Mouse (Mus musculus) lung, postnatal 0 days (tissue): ENCODE measurements at regions not wholly inside any gene's neighbourhood (a gene's known extent, or its start where the extent isn't known, plus 50 kb on each side); places are given as distances from the start of the nearest gene placed in this dataset.

ENCODE experiments used
- ATAC-seq: fragments of 200-750 bp; cut with Nextera tagmentation; 2 replicates; pipeline ENCODE4 v1.8.0; 2017; ENCODE audit warnings: moderate library complexity
- DNase-seq: peaks from one replicate; pipeline ENCODE4 v3.0.0-alpha.2; 2016; ENCODE audit warnings: low spot score
- H3K27ac ChIP-seq: fragments of 300-500 bp; sonication (generic); 2 replicates; pipeline ENCODE4 v1.5.1; 2014; ENCODE audit warnings: antibody characterized with exemption, mild to moderate bottlenecking, low read length, mixed read lengths
- H3K27me3 ChIP-seq: fragments of 300-500 bp; sonication (generic); replicated peaks from 2 replicates; pipeline ENCODE4 v1.6.1; 2014; ENCODE audit warnings: low read length, mixed read lengths; ENCODE audit not compliant: insufficient read depth
- H3K36me3 ChIP-seq: fragments of 300-500 bp; sonication (generic); 2 replicates; pipeline ENCODE4 v1.6.1; 2014; ENCODE audit warnings: low read length, mixed read lengths; ENCODE audit not compliant: insufficient read depth
- H3K4me1 ChIP-seq: fragments of 300-500 bp; sonication (generic); 2 replicates; pipeline ENCODE4 v1.6.1; 2014; ENCODE audit warnings: antibody characterized with exemption, low read depth, low read length, mixed read lengths; ENCODE audit not compliant: insufficient read depth
- H3K4me2 ChIP-seq: fragments of 300-500 bp; sonication (generic); replicated peaks from 2 replicates; pipeline ENCODE4 v1.6.1; 2014; ENCODE audit warnings: low read depth, mild to moderate bottlenecking, low read length, moderate library complexity, mixed read lengths
- H3K4me3 ChIP-seq: fragments of 300-500 bp; sonication (generic); 2 replicates; pipeline ENCODE4 v1.5.1; 2014; ENCODE audit warnings: low read depth, low read length
- H3K9ac ChIP-seq: fragments of 300-500 bp; sonication (generic); replicated peaks from 2 replicates; pipeline ENCODE4 v1.6.1; 2014; ENCODE audit warnings: low read depth, mild to moderate bottlenecking
- H3K9me3 ChIP-seq: fragments of 300-500 bp; sonication (generic); 2 replicates; pipeline ENCODE4 v1.6.1; 2016; ENCODE audit warnings: low read length, mixed read lengths
- CTCF ChIP-seq: IDR thresholded peaks from 2 replicates; pipeline ENCODE4 v1.5.1; 2016; ENCODE audit warnings: antibody characterized with exemption, mild to moderate bottlenecking
- EP300 ChIP-seq: IDR thresholded peaks from 2 replicates; pipeline ENCODE4 v1.6.1; 2016; ENCODE audit warnings: antibody characterized with exemption, mild to moderate bottlenecking, control low read depth
- WGBS: fragments of 180-500 bp; shearing (Covaris S2); extraction: QIAGEN DNeasy Blood & Tissue Kit; methylation state at CpG from one replicate; pipeline ENCODE4 v1.1.7; 2014; 5-methylcytosine and 5-hydroxymethylcytosine counted together

DNA sequence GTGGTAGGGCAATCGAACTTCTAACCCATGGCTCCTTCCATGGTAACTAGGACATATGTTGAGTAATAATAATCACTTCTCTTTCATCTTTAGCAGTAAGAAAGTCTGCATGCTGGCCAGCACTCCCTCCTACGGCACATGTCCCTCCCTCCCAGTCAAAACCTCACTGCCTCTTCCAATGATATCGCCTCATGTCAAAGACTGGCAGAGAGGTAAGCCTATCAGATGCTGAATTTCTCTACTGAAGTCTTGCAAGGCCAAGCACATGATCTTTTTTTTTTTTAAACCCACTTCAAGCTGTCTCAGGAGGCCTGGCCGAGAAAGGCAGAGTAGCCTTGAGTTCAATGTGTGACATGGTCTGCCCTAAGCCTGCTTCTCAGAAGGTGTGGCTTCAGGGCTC is 115.5 kb downstream of the Cartpt start:
- DNase-seq: no peak
- no peak overlapping the region for H3K4me3 ChIP-seq
- H3K9ac ChIP-seq: no peak overlapping the region
- ATAC-seq: no peak
- H3K27ac ChIP-seq: no peak overlapping the region
- no peaks in the 10 kb centered on the region for H3K4me1 ChIP-seq
- 78% methylated on average over 4 of the region's 4 CpGs for WGBS
- no peaks in the 10 kb centered on the region for H3K36me3 ChIP-seq
- TF ChIP-seq EP300 (no peak), CTCF (no peak)
- no peak overlapping the region for H3K4me2 ChIP-seq
- H3K27me3 ChIP-seq: no peaks in the 10 kb centered on the region
- no peaks in the 10 kb centered on the region for H3K9me3 ChIP-seq

DNA sequence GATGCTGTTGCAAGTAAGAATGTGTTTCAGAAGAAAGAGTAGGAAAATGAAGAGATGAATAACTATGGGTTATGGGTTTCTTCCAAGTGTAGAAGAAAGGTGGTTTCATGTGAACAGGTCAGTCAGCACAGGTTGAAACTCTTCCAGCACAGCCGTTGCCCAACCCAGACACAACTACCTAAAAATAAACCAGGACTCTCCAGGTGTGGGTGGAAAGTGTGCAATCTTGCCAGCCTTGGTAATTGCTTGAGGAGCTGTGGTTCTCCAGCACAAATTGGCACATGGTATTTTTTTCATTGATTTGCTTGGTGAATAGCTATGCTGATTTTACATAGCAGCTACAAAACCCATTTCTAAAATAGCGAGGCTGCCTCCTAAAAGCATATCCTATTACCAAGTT is 116.6 kb downstream of the Cartpt start:
- H3K4me2 ChIP-seq: no peak overlapping the region
- DNase-seq: no peak
- no peak overlapping the region for H3K27ac ChIP-seq
- no peak overlapping the region for H3K9ac ChIP-seq
- H3K27me3 ChIP-seq: no peaks in the 10 kb centered on the region
- H3K4me1 ChIP-seq: no peaks in the 10 kb centered on the region
- TF ChIP-seq EP300: no peak
- TF ChIP-seq CTCF: no peak
- H3K9me3 ChIP-seq: no peaks in the 10 kb centered on the region
- no peak overlapping the region for H3K4me3 ChIP-seq
- WGBS: 75% methylated on average over 2 of the region's 2 CpGs
- no peaks in the 10 kb centered on the region for H3K36me3 ChIP-seq
- no peak for ATAC-seq

DNA sequence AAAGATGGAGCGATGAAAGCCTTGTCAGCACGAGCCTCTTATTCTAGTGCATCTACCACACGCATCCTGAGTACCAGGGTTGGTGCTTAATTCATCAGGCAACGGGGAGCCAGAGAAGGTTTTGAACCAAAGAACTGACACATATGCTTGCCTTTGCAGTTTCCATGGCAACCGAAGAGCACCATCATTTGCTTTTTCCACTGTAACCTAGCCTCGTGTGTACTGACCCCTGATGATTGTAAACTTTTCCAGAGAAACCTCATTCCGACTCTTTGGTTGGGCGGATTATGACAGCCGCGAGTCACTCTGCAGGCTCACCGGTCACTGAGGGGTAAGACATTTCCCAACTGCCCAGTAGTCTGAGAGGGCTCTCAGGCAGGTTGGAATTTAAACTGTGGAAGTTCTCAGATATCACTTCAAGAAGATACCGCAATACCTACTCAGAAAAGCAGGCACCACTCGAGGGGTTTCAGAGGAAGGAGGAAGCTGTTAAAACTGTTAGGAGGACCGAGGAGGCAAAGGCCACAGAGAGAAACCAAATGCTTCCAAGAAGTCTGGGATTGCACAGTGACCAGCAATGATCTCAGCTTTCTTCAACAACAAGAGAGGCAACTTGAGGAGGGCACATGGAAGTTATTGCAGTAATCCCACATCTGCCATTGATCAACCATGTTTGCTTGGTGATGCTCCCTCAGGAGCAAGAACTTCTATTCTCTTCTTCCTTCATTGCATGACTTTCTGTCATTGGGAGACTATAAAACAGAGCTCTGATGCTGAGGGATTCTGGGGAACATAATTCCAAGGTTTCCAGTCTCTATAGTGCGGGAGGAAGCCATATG is 117.8 kb downstream of the Cartpt start:
- ATAC-seq (no peak), DNase-seq (no peak)
- 62% methylated on average over 15 of the region's 15 CpGs for WGBS
- no peaks in the 10 kb centered on the region for H3K27me3 ChIP-seq
- H3K4me1 ChIP-seq: no peaks in the 10 kb centered on the region
- no peak for TF ChIP-seq EP300
- no peak for TF ChIP-seq CTCF
- no peak overlapping the region for H3K9ac ChIP-seq
- no peak overlapping the region for H3K27ac ChIP-seq
- H3K4me2 ChIP-seq: no peak overlapping the region
- no peaks in the 10 kb centered on the region for H3K9me3 ChIP-seq
- H3K36me3 ChIP-seq: no peaks in the 10 kb centered on the region
- H3K4me3 ChIP-seq: no peak overlapping the region

DNA sequence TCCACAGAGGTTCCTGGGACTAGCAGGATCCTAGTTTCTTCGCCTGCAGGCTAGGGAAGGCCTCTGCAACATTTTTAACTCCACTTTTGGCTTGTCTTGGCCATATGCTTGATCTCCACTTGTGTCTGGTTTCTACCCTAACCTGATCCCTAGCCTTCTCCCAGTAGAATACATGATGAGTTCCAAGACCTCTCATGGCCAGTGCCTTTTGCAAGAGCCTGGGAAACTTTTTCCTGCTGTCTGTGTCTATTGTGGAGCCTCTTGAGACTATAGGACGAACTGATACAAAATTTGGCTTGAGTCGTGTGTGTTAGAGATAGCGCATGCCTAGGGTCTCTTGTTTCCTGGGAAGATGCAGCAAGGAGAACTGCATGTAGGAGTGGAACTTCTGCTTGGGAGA is 119.3 kb downstream of the Cartpt start:
- ATAC-seq: no peak
- H3K4me2 ChIP-seq: no peak overlapping the region
- H3K9me3 ChIP-seq: no peaks in the 10 kb centered on the region
- WGBS: 77% methylated on average over 4 of the region's 4 CpGs
- no peaks in the 10 kb centered on the region for H3K27me3 ChIP-seq
- H3K27ac ChIP-seq: no peak overlapping the region
- no peak overlapping the region for H3K4me3 ChIP-seq
- no peaks in the 10 kb centered on the region for H3K4me1 ChIP-seq
- TF ChIP-seq CTCF (no peak), EP300 (no peak)
- no peak overlapping the region for H3K9ac ChIP-seq
- DNase-seq: no peak
- no peaks in the 10 kb centered on the region for H3K36me3 ChIP-seq

DNA sequence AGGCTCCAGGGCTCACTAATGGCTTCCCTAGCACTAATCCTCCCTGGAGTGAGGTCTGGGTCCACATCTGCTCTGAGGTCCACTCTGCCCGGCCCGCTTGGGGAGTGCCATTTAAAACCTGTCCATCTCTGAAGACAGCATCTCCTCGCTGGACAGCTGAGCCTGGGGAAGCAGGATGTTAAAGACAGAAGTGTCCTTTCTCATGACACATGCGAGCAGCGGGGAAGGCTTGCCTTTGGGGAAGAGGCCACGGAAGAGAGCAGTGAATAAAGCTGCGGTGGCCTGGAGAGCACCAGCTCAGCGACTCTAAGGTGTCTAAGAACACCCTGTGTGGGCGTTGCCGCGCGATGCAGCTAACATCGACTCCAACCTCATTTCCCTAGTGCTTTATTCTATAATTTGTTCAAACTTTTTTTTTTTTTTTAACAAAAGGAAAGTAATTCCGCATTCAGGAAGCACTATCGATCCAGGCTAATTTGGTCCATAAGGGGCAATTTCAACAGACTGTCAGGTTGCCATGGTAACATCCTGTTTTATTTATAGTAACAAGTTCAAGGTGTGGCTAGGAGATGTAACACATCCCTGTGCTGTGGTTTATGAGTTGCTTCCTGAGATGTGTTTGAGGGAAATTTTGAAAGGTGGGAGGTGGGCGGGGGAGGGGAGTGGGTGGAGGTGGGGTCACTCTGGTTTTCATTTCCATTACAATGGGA is 120.0 kb downstream of the Cartpt start:
- no peak for DNase-seq
- no peak for ATAC-seq
- Histone ChIP-seq H3K4me1 (no peaks in the 10 kb centered on the region), H3K27ac (no peak overlapping the region), H3K4me2 (no peak overlapping the region), H3K4me3 (no peak overlapping the region), H3K27me3 (no peaks in the 10 kb centered on the region), H3K9ac (no peak overlapping the region), H3K9me3 (no peaks in the 10 kb centered on the region), H3K36me3 (no peaks in the 10 kb centered on the region)
- 31% methylated on average over 16 of the region's 16 CpGs for WGBS
- TF ChIP-seq CTCF (no peak), EP300 (no peak)

DNA sequence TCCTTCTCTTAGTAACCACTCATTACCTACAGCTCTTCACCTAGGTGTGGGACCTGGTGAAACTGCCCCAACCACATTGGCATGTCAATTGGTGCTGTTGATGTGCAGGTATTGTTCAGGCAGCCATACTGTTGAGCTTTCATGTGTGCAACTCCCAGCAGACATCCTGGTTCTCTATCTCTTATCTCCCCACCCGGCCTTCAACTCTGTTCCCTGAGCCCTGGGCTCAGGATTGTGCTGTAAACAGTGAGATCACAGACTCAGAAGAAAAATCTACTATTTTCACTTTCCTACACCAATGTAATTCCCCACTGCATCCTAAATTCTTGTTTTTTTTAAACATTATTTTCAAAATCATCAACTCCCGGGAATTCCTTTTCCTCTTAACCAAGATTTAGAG is 122.1 kb downstream of the Cartpt start:
- WGBS: 60% methylated on average over 2 of the region's 2 CpGs
- H3K36me3 ChIP-seq: no peaks in the 10 kb centered on the region
- no peak overlapping the region for H3K4me3 ChIP-seq
- TF ChIP-seq EP300: no peak
- no peak for TF ChIP-seq CTCF
- no peak overlapping the region for H3K27ac ChIP-seq
- H3K4me2 ChIP-seq: no peak overlapping the region
- no peaks in the 10 kb centered on the region for H3K4me1 ChIP-seq
- H3K9ac ChIP-seq: no peak overlapping the region
- DNase-seq: no peak
- H3K27me3 ChIP-seq: no peaks in the 10 kb centered on the region
- H3K9me3 ChIP-seq: no peaks in the 10 kb centered on the region
- ATAC-seq: no peak
